15 mouse cellular contexts compared by ENCODE assay signal in the genomic region with DNA sequence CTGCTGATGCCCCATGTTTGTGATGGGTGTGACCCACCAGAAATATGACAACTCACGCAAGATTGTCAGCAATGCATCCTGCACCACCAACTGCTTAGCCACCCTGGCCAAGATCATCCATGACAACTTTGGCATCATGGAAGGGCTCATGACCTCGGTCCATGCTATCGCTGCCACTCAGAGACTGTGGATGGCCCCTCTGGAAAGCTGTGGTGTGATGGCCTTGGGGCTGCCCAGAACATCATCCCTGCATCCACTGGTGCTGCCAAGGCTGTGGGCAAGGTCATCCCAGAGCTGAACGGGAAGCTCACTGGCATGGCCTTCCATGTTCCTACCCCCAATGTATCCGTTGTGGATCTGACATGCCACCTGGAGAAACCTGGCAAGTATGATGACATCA. TPM values are rescaled to one million over a fixed set of nuclear protein-coding genes. Genes with fewer than 3 reads are reported as not detected.
"Had no signal": no experiment of that assay in that cellular context is flagged by ENCODE, and none has a peak within 500 bp of the region (broad histone marks: within the 10 kb centered on the region; RNA-seq: fewer than 3 reads in every experiment).

No protein-coding gene starts in this region.

RNA-seq across cellular contexts. Expression of gene Gli1, which starts 28.3 kb away (rescaled TPM):
- total RNA-seq: liver, adult 2 months; megakaryocyte progenitor cell, adult 5-6 weeks; megakaryocyte, adult 5-6 weeks; megakaryocyte-erythroid progenitor cell, adult 5-6 weeks; monocyte, adult 5-6 weeks had no signal
- polyA plus RNA-seq: macrophage had no signal

RNA-seq across cellular contexts. Expression of gene Inhbe, which starts 40.7 kb away (rescaled TPM):
- total RNA-seq: left cerebral cortex, postnatal 4 days; megakaryocyte-erythroid progenitor cell, adult 5-6 weeks; midbrain, postnatal 0 days; monocyte, adult 5-6 weeks had no signal
- polyA plus RNA-seq: limb, embryonic 14.5 days; lung, embryonic 15.5 days; lung, embryonic 16.5 days; lung, postnatal 0 days; macrophage; midbrain, embryonic 12.5 days; midbrain, embryonic 13.5 days; midbrain, postnatal 0 days; neural tube, embryonic 11.5 days had no signal
